Mouse (Mus musculus) heart, postnatal 25 days (tissue): Measurements from ENCODE around the gene Cmpk1. TPM values are rescaled to one million over a fixed set of nuclear protein-coding genes. Genes with fewer than 3 reads are reported as not detected.

Experiments
- DNase-seq: peaks from one replicate; pipeline ENCODE4 v3.0.0; 2022; ENCODE audit warnings: low spot score
- intact Hi-C: fragments of 180-260 bp; cut with DNase I; formaldehyde crosslinking; loops from one replicate; pipeline ENCODE4 v1.15.1; 2025
- total RNA-seq, 2 experiments: library from RNA; stranded (reverse); gene quantifications; 2 replicates each; pipeline ENCODE4 v1.2.3; 2021

The Cmpk1 gene
- total RNA-seq, 2 experiments from 2014 or later: 34.2 to 39.8 TPM

DNA sequence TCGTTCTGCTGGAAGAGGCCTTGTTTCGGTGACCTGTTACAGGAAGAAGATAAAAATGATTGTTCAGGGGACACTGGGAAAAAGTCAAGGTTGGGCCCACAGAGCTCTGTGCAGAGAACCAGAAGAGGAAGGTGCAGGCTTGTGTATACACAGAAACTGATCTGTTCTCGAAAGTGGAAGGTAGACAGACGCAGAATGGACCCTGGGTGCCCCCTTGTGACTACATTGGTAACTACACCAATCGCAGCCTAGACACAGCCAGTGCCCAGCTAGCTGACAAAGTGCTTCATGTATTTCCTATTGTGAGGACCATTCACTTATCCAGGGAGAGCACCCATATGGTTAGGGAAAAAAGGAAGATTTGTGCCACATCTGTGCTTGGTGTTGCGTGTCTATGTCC lies 39.6 kb downstream of the Cmpk1 start:
- intact Hi-C loops: loop anchor here (1.0 to 5.0 kb wide), 2 partner anchors 30 to 300 kb away; no protein-coding TSS in a partner anchor

DNA sequence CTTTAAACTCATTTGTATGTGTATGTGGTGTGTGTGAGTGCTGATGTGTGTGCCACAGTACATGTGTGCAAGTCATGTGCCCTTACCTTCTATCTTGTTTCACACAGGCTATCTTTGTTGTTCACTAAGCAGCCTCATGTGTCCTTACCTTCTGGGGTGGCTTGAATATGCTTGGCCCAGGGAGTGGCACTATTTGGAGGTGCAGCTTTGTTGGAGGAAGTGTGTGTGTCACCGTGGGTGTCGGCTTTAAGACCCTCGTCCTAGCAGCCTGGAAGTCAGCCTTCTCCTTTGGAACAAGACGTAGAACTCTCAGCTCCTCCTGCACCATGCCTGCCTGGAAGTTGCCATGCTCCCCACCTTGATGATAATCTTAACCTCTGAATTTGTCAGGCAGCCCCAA lies 40.6 kb downstream of the Cmpk1 start:
- DNase-seq: no peak
- intact Hi-C loops: loop anchor here (5.0 kb wide), 1 partner anchor 299 kb away; no protein-coding TSS in a partner anchor

More for the DNA sequence above, 39.6 kb downstream of the Cmpk1 start:
- DNase-seq: peak; percentile 40

DNA sequence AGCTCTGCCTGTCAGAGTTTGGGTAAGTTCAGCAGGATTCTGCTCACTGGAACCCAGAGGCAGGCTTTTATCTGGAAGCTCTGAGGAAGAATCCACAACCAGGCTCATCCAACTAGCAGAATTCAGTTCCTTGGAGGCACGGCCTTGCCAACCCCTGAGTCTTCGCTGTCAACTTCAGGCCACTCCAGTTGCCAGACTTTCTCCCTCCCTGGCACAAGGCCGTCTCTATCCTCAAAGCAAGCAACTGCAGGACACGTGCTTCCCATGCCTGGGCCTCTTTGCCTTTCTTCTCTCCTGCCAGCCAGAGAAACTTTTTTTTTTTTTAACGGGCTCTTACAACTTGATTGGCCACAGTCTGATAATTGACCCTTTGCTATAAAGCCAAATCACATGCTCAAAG lies 42.0 kb downstream of the Cmpk1 start:
- DNase-seq: no peak
- intact Hi-C loops: loop anchor here (5.0 kb wide), 1 partner anchor 298 kb away; no protein-coding TSS in a partner anchor

DNA sequence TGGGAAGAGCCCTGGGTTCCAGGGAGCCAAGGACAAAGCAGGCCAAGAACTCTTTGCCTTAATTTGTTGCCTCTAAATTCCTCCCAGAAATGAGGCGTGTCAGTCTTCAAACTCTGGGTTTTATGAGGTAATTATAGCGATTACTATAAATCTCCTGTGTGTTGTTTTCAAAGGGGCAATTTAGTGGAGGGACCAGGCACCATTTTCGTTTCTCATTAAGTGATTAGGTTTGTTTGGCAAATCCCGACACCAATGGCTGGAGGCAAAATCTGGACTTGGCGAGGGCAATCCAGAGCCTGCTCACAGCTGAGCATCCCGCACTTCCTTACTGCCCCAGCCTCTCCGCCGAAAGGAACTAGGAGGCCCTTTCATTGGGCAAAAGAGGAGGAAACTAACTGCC lies 44.5 kb downstream of the Cmpk1 start:
- intact Hi-C loops: no loop called here
- DNase-seq: no peak

DNA sequence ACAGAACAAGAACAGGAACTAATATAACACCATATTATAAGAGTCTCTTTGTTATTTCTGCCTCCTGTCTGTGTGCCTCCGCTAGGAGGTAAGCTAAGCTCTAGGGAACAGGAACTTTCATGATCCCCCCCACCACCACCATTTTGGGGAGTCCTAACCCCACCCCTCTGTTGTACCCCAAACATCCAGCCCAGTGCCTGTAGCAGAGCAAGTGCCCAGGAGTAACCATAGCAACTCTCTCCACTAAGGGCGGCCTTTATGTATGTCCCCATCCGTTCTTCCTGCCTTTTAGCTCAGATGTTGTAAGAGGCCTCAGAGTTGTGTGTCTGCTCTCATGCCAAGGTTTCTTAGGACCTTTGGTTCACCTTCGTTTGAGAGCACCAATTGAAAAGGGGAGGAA lies 44.9 kb downstream of the Cmpk1 start:
- intact Hi-C loops: no loop called here
- DNase-seq: no peak

DNA sequence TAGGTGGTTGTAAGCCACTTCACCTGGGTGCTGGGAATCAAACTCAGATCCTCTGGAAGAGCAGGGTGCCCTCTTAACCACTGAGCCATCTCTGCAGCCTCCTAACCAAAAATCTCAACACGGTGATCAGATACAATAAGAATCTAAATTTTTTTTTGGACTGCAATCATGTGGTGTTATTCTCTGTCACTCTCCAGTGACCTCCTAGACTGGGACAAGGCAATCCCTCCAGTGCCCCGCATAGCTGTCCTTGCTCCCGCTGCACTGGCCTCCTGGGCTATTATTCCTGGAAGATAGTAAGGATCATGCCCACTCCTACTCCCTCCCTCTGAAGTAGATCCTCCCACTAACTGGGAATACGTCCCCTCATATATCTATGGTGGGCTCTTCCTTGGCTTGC lies 45.7 kb downstream of the Cmpk1 start:
- intact Hi-C loops: no loop called here
- no peak for DNase-seq

DNA sequence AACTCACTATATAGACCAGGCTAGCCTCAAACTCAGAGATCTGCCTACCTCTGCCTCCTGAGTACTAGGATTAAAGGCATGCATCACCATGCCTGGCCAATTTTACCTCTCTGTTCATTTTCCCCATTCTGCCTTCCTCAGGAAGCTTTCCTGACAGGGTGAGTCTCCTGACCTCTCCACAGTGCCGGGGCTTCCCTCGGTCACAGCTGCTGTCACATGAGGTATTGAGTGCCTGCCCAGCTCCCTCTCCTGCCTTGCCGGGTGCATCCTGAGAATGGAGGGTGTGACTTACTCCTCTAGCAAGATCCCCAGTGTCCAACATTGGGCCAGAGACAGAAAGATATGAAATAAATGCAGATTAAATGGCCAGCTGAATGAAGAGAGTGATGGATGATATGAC lies 48.8 kb downstream of the Cmpk1 start:
- intact Hi-C loops: no loop called here

DNA sequence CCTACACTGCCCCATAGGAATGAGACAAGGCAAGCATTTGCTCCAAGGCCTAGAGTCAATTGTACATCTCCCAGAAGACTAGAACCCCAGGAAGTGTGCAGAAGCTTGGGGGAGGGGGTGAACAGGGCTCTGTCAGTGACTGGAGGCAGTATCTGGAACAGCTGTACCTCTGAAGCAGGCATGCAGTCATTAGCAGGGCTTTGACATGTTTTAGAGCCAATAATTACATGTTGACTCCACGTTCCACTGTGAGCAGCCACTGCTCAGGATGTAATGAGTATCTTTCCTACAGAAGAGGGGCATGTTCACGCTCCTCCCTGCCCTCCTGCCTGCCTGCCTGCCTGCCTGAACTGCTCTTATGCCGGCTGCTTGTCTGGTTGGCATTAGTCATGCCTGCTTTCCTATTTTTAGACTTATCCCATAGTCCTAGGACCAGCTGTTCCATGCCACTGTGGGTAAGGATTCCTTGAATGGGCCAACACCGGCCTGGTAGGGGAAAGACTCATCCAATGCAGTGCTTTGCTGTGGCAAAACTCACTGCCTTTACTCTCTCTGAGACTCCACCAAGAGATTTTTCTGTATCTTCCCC lies 49.5 kb downstream of the Cmpk1 start:
- intact Hi-C loops: no loop called here
- no peak for DNase-seq

More for the DNA sequence above, 48.8 kb downstream of the Cmpk1 start:
- DNase-seq: no peak

DNA sequence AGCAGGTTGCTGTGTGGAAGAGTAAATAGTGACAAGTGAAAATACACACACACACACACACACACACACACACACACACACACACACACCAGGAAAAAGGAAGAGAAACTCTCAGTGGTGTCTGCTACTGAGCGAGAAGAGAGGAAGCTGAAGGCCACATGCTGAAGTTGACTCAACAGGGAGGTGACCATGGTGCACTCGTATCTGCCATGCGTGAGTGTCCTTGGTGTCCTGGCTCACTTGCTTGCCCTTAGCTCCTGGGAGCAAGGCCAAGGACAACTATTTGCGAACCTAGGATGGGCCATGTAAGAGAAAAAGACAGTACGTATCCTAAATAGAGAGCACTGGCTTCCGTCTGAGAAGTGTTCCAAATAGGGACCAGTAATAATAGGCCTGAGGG lies 52.9 kb downstream of the Cmpk1 start:
- intact Hi-C loops: no loop called here
- DNase-seq: no peak

DNA sequence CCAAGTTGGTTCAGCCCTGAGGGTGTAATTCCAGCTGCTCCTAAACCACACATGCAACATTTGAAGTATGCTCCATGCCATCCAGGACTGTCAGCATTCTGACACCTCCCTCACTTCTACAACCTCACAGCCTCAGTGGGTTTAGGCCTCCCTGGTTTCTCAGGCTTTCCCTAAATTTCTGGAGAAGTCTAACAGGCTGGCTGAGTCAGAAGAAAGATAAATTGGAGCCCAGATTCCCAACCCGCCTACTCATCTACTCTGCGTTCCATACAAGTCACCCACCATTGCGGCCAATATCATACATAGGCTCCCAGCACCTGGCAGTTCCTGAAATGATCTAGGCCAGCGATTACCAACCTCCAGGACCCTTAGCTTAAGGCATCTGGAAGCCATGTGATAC lies 54.3 kb downstream of the Cmpk1 start:
- intact Hi-C loops: no loop called here
- DNase-seq: no peak

DNA sequence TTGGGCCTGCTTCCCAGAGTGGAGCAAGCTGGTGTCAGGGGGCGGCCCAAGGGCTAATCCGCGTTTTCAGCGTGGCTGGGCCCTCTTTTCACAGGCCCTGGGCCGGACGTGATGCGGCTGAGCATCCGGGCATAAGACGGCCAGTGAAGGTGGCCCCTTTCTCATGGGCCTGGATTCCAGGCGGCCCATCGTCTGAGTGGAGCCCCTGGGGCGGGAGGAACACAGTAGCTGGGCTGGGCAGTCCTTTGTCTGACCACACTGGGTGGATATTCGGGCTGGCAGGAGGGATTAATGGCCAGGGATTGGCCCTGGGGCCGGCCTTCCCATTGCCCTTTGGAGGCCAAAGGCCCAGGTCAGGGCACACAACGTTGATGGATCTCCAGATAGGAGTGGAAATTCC lies 57.9 kb downstream of the Cmpk1 start:
- no peak for DNase-seq
- intact Hi-C loops: no loop called here

DNA sequence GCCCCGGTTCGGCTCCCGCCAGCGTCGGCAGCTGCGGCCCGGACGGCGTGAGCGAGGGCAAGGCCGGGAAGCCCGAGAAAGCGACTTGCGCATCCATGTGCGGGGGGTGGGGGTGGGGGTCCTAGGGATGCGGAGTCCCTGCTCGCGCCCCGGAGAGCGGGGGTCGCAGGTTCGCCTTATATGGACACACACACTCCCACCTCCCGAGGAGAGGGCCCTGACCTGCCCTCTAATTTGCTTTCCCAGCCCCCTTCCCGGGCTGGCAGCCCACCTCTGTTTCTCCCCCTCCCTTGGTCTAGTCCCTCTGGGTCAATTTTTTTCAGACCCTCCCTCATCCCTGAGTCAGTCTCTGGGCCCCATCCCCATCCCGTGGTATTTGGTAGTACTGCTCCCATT lies 61.1 kb downstream of the Cmpk1 start, which contains the start of gene Foxe3:
Gene Foxe3 (minus strand): TSS at position 97 of the 396 bp plus-strand sequence.
- intact Hi-C loops: no loop called here

DNA sequence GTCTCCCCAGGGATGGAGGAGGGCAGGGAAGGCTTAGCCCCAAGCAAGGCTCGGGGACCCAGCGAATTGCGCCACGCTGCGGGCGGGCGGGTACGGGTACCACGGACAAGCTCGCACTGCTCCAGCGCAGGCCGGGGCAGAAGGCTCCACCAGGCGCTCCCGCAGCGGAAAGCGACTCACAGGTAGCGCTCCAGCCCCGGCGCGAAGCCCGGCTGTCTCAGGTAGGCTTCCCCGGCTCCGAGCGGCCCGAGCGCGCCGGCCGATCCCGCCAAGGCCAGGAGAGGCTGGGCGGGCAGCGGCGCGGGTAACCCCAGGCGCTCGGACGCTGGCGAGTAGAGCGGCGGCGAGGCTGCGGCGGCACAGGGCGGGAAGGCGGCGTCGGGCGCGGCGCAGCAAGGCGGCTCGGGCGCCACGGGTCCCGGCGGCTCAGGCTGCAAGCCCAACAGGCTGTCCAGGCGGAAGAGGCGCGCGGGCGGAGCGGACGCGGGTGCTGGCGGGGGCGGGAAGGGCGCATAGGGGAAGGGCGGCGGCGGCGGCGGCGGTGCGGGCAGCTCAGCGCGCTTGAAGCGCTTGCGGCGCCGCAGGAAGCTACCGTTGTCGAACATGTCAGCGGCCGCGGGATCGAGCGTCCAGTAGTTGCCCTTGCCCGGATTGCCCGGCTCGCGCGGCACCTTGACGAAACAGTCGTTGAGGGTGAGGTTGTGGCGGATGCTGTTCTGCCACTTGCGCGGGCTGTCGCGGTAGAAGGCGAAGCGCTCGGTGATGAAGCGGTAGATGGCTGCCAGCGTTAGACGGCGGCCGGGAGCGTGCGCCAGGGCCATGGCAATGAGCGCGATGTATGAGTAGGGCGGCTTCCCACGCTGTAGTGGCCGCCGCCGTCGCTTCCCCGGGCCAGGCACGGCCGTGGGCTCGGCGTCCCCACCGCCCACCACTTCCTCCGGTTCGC lies 61.8 kb downstream of the Cmpk1 start:
- no peak for DNase-seq
- intact Hi-C loops: no loop called here

More for the DNA sequence above, 61.1 kb downstream of the Cmpk1 start, which contains the start of gene Foxe3:
- no peak for DNase-seq

DNA sequence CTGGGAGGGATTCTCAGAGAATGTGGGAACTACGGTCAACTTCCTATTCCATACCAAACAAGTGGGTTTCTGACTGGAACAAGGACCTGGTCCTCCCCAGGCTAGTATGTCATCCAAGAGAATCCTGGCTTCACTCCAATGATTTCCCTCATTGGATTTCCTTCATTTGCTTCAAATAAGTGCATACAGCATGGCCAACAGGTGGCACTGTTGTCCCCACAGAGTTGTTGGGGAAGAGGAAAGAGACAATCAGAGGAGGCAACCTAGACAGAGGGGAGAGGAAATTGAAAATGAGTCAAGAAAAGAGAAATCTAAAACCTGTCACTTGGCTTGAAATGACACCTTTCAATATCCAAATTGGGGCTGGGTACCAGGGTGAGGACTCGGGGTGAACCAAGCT lies 70.0 kb downstream of the Cmpk1 start:
- DNase-seq: peak; percentile 9
- intact Hi-C loops: loop anchor here (1.0 kb wide), 1 partner anchor 30 kb away; no protein-coding TSS in a partner anchor

DNA sequence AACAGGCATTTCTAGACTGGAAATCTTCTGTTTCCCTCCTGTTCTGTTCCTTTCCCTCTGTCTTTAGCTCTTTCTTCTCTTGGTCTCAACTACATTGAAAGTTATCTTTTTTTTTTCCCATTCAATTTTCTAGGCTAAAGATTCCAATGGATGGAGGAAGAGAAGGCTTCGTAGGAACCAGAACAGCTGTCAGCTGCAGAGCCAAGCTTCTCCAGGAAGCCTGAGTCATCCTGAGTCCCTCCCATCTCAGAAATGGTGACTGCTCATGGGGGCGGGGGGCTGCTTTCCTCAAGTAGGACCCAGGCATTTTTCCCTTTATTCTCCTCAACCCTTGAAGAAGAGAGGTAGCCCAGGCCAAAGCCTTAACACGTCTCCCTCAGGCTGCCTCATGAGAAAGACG lies 71.0 kb downstream of the Cmpk1 start:
- intact Hi-C loops: no loop called here
- no peak for DNase-seq

DNA sequence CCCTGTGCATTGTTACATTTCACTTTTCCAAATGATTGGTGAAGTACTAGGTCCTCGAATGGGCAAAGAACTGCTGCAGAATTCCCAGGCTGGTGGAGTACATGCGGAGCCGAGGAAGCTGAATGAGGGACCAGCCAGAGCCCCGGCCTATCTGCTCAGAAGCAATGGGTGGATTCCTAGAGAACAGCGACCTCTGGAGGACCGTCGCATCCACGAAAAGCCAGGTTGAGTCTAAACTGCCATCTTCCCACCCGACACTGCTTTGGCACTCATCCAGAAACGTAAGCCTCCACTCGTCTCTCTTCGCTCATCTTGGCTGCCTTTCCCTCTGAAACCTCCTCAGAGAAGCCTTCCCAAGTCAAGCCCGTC lies 73.5 kb downstream of the Cmpk1 start:
- intact Hi-C loops: no loop called here
- no peak for DNase-seq

DNA sequence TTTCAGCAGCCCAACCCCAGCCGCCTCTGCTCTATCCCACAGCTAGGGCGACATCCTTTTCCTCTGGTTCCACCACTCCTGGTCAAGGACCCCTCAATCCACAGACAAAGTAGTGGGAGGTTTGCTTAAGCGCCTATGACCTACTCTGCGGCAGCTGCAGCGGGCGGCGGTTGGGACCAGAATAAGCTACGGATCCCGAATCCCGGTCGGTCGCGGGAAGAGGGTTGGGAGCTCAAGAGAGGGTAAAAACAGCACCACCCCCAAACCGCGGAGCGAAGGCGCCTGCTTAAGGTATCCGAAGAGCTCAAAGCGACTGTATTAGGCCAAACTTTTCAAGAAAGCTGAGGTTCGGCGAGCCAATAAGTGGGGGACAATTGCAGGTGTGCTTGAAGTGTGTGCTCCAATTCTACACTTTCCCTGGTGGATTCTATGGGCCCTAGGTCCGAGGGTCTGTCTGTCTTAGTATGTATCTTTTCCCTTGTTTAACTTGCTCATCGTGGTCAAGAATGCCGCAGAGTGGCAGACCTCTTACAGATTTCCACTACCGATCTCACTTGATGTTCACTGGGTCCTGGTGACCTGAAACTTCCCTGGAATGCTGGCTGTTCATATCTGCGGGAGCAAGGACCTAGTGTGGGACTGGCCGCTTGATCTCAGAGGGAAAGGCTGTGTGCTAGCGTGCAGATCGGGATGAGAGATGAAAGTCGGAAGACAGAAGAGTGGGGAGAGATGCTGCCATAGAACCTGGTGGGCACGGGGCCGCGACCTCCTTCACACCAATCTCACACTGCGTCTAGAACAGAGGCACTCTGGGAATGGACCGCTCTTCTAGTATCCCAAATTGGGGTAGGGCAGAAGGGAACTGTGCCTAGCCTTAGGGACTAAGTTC lies 74.1 kb downstream of the Cmpk1 start:
- intact Hi-C loops: no loop called here
- no peak for DNase-seq

DNA sequence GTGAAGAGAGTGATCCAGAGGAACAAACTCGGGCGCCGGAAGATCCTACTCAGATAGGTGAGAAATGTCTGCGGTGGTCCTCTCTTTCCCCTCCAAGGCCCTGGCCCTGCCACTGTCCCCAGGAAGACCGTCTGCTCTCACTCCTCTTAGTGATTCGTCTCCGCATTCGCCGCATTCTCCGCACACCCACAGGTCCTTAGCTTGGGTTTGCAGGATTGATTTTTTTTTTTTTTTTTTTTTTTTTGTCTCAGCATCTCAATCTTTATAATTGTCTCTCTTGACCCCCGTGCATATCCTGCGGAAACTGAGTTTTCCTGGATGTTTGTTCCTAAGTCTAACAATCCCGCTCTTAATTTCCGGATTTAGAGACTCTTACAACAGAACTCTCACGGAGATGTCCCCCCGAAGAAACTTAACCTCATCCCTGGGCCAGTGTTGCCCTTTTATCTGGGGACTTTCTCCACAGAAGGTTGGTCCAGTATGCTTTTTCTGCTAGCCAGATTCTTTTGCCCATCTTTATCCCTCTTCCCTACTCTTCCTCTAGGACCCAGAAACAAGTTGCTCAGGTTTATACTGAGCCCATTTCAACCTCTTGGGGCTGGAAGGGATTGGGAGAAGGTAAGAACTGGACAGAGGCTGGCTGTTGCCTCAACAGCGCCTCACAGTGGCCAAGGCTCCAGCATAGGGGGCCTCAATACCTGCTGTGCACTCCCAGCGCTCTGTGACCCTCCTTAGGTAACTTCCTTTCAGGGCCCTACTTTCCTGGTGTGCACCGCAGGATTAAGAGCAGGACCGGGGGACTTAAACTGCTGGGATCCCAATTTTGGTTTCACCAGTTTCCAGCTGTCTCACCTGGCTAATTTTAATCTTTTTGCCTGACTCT lies 77.2 kb downstream of the Cmpk1 start:
- no peak for DNase-seq

More for the DNA sequence above, 77.2 kb downstream of the Cmpk1 start:
- intact Hi-C loops: loop anchor here (2.0 to 5.0 kb wide), 2 partner anchors 147 to 243 kb away; partner anchors contain the start of gene Tal1
